Mouse (Mus musculus) heart, embryonic 12.5 days (tissue): Measurements from ENCODE around the gene 1700001L19Rik. TPM values are rescaled to one million over a fixed set of nuclear protein-coding genes. Genes with fewer than 3 reads are reported as not detected.

Source experiments
- ATAC-seq: fragments of 200-750 bp; cut with Nextera tagmentation; 2 replicates; pipeline ENCODE4 v1.8.0; 2017; ENCODE audit warnings: moderate TSS enrichment, moderate library complexity; ENCODE audit not compliant: insufficient number of reproducible peaks, low FRiP score
- H3K27ac ChIP-seq: fragments of 300-500 bp; sonication (generic); 2 replicates; pipeline ENCODE4 v1.5.1; 2016; ENCODE audit warnings: mild to moderate bottlenecking, moderate library complexity; ENCODE audit not compliant: poor library complexity, severe bottlenecking
- H3K27me3 ChIP-seq: fragments of 300-500 bp; sonication (generic); replicated peaks from 2 replicates; pipeline ENCODE4 v1.6.1; 2016; ENCODE audit warnings: mild to moderate bottlenecking, moderate library complexity
- H3K36me3 ChIP-seq: fragments of 300-500 bp; sonication (generic); 2 replicates; pipeline ENCODE4 v1.6.1; 2016; ENCODE audit warnings: mild to moderate bottlenecking, moderate library complexity
- H3K4me1 ChIP-seq: fragments of 300-500 bp; sonication (generic); replicated peaks from 2 replicates; pipeline ENCODE4 v1.6.1; 2016; ENCODE audit warnings: mild to moderate bottlenecking
- H3K4me2 ChIP-seq: fragments of 300-500 bp; sonication (generic); 2 replicates; pipeline ENCODE4 v1.6.1; 2016; ENCODE audit warnings: mild to moderate bottlenecking, moderate library complexity
- H3K4me3 ChIP-seq: fragments of 300-500 bp; sonication (generic); 2 replicates; pipeline ENCODE4 v1.5.1; 2016; ENCODE audit warnings: mild to moderate bottlenecking
- H3K9ac ChIP-seq: fragments of 300-500 bp; sonication (generic); 2 replicates; pipeline ENCODE4 v1.6.1; 2016; ENCODE audit warnings: mild to moderate bottlenecking, moderate library complexity
- H3K9me3 ChIP-seq: fragments of 300-500 bp; sonication (generic); replicated peaks from 2 replicates; pipeline ENCODE4 v1.6.1; 2016; ENCODE audit warnings: mild to moderate bottlenecking, moderate library complexity
- WGBS: fragments of 180-500 bp; shearing (Covaris S2); methylation state at CpG from one replicate; pipeline ENCODE4 v1.1.7; 2016; 5-methylcytosine and 5-hydroxymethylcytosine counted together
- polyA plus RNA-seq: library from polyadenylated mRNA; unstranded; fragments of >200 nt; fragmentation: Nextera tagmentation; extraction: Ambion mirVana; gene quantifications from 2 replicates; pipeline ENCODE4 v1.2.1, GENCODE M21; 2016

The 1700001L19Rik gene
- polyA plus RNA-seq, 1 experiment from 2014 or later: 0.22 TPM

GRCm38 (mm10) chr13:68607652-68608405 lies 10.6 kb downstream of the 1700001L19Rik start:
- Histone ChIP-seq H3K4me3 (peak overlapping the region; percentile 31; the same call in 1 of the 2 replicates), H3K27me3 (0 out of 2 replicates have a peak, but pooled peaks cover 5% of the 10 kb centered on the region), H3K27ac (no peak overlapping the region), H3K4me1 (peaks cover 13% of the 10 kb centered on the region; the same call in 1 of the 2 replicates), H3K4me2 (peak overlapping the region; percentile 58), H3K36me3 (no peaks in the 10 kb centered on the region), H3K9me3 (no peaks in the 10 kb centered on the region), H3K9ac (no peak overlapping the region)
- 44% methylated on average over 21 of the region's 21 CpGs for WGBS
- 0 out of 2 replicates have a peak, but pooled peaks have one; percentile 22 for ATAC-seq

DNA sequence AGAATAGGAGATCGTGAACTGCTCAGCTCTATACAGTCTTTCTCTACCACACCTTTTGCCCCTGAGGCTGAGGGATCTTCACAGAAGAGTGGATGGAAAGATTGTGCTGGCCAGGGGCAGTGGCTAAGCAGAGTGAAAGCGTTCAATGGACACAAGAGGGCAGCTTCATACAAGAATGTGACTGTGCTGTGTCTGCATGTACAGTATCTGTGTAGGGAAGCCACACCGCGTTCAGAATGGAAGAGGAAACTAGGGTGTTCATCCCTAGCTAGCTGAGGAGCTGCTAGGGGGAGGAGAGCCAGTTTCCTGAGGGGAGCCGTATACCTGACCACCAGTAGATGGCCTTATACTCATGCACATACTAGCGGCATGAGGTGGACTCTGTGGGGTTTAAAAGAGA lies 25.6 kb downstream of the 1700001L19Rik start:
- Histone ChIP-seq H3K36me3 (no peaks in the 10 kb centered on the region), H3K27me3 (no peaks in the 10 kb centered on the region), H3K4me2 (no peak overlapping the region), H3K9me3 (no peaks in the 10 kb centered on the region), H3K27ac (no peak overlapping the region), H3K4me1 (no peaks in the 10 kb centered on the region), H3K4me3 (no peak overlapping the region), H3K9ac (no peak overlapping the region)
- 53% methylated on average over 6 of the region's 6 CpGs for WGBS
- ATAC-seq: 0 out of 2 replicates have a peak, but pooled peaks have one; percentile 39

DNA sequence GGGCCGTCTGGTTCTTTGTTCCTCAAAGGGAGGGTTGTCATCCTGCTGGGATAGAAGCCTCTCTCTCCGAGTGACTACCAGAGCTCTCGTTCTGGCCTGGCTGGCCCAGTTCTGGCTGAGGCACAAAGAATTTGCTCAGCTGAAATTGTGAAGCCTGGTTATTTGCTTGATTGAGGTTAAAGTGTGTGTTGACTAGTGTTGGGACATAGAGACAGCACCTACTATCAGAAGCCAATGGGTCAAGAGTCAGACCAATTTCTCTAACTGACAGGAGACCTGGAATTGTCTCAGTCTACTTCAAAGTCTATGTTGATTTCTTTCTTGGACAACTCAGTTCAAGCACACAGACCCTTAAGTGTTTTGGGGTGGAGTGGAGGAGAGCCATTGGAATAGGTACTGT lies 29.8 kb downstream of the 1700001L19Rik start:
- H3K4me3 ChIP-seq: no peak overlapping the region
- 69% methylated on average over 3 of the region's 3 CpGs for WGBS

DNA sequence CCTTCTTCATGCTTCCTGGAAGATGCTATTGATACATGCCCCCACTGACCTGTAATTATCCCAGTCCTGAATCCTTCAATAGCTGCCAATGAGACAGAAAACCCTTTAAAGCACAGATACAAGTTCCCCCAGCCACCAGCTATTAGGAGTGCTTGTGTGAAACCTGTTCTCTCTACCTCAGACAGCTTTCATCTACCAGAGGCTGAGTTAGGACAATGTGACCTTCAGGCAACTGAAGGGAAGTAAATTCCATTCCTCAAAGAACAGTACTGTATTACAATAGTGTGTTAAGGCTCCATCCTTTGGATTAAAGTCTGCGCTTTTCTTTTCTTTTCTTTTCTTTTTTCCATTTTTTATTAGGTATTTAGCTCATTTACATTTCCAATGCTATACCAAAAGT lies 45.6 kb downstream of the 1700001L19Rik start:
- no peak for ATAC-seq
- Histone ChIP-seq H3K4me2 (no peak overlapping the region), H3K4me3 (no peak overlapping the region), H3K36me3 (no peaks in the 10 kb centered on the region), H3K9me3 (no peaks in the 10 kb centered on the region), H3K27ac (no peak overlapping the region), H3K9ac (no peak overlapping the region), H3K4me1 (no peaks in the 10 kb centered on the region), H3K27me3 (no peaks in the 10 kb centered on the region)
- WGBS: 90% methylated on average over 1 of the region's 1 CpGs

More for the DNA sequence above, 29.8 kb downstream of the 1700001L19Rik start:
- H3K9me3 ChIP-seq: no peaks in the 10 kb centered on the region
- H3K9ac ChIP-seq: no peak overlapping the region
- no peaks in the 10 kb centered on the region for H3K36me3 ChIP-seq
- H3K4me1 ChIP-seq: no peaks in the 10 kb centered on the region
- no peak for ATAC-seq
- no peak overlapping the region for H3K4me2 ChIP-seq
- H3K27me3 ChIP-seq: no peaks in the 10 kb centered on the region
- H3K27ac ChIP-seq: no peak overlapping the region

Other genes starting within 250 kb of the 1700001L19Rik start
- 27.2 and 28.0 TPM in 2 replicates for gene Mtrr, start 15.3 kb upstream of the 1700001L19Rik start, polyA plus RNA-seq
- gene Fastkd3, start 15.2 kb upstream of the 1700001L19Rik start, polyA plus RNA-seq: 20.9 and 22.1 TPM in 2 replicates